27 mouse cellular contexts compared by ENCODE assay signal in genomic region chr10:110726431-110726830, GRCm38 (mm10).
"Had no signal": no experiment of that assay in that cellular context is flagged by ENCODE, and none has a peak within 500 bp of the region (broad histone marks: within the 10 kb centered on the region; RNA-seq: fewer than 3 reads in every experiment).

No protein-coding gene starts in this region.

- H3K4me3 ChIP-seq: embryonic facial prominence, embryonic 10.5 days; embryonic facial prominence, embryonic 12.5 days; embryonic facial prominence, embryonic 13.5 days; embryonic facial prominence, embryonic 15.5 days; erythroblast, embryonic 14.5 days; forebrain, embryonic 10.5 days; forebrain, embryonic 12.5 days; forebrain, embryonic 13.5 days; forebrain, embryonic 15.5 days; gastrocnemius, adult 2 months; heart, adult 2 months had no signal

- H3K9ac ChIP-seq: embryonic facial prominence, embryonic 12.5 days; embryonic facial prominence, embryonic 13.5 days; embryonic facial prominence, embryonic 15.5 days; forebrain, embryonic 12.5 days; forebrain, embryonic 13.5 days; forebrain, embryonic 15.5 days; forebrain, postnatal 0 days had no signal

- ATAC-seq: forebrain, embryonic 13.5 days; forebrain, embryonic 14.5 days; forebrain, embryonic 15.5 days; forebrain, embryonic 16.5 days; forebrain, postnatal 0 days had no signal

- H3K4me2 ChIP-seq: embryonic facial prominence, embryonic 12.5 days; embryonic facial prominence, embryonic 13.5 days; embryonic facial prominence, embryonic 15.5 days; forebrain, embryonic 12.5 days; forebrain, embryonic 13.5 days; forebrain, embryonic 15.5 days had no signal

- H3K4me1 ChIP-seq: embryonic facial prominence, embryonic 10.5 days; embryonic facial prominence, embryonic 12.5 days; embryonic facial prominence, embryonic 13.5 days; embryonic facial prominence, embryonic 15.5 days; forebrain, embryonic 10.5 days; forebrain, embryonic 12.5 days; forebrain, embryonic 13.5 days; forebrain, embryonic 15.5 days had no signal

- H3K27ac ChIP-seq: embryonic facial prominence, embryonic 10.5 days; embryonic facial prominence, embryonic 12.5 days; embryonic facial prominence, embryonic 13.5 days; embryonic facial prominence, embryonic 15.5 days; forebrain, embryonic 10.5 days; forebrain, embryonic 12.5 days; forebrain, embryonic 13.5 days; forebrain, embryonic 15.5 days; gastrocnemius, adult 2 months; heart, adult 2 months had no signal

- H3K9me3 ChIP-seq: embryonic facial prominence, embryonic 10.5 days; embryonic facial prominence, embryonic 12.5 days; embryonic facial prominence, embryonic 13.5 days; embryonic facial prominence, embryonic 15.5 days; forebrain, embryonic 10.5 days; forebrain, embryonic 12.5 days; forebrain, embryonic 13.5 days; forebrain, embryonic 15.5 days had no signal

- DNase-seq: cerebellum, adult 8-10 months; cerebellum, adult 9-10 months; cerebellum, adult 9-11 months; cerebellum, postnatal 10 days; cerebellum, postnatal 14 days; cerebellum, postnatal 25 days; cerebellum, postnatal 36 days; embryo, embryonic 11 days; forebrain, postnatal 0 days; gastrocnemius, adult 2 months; gastrocnemius, postnatal 10 days; gastrocnemius, postnatal 14 days; gastrocnemius, postnatal 25 days; gastrocnemius, postnatal 36 days; heart, adult 18-20 months; heart, adult 2 months had no signal

- H3K27me3 ChIP-seq: embryonic facial prominence, embryonic 12.5 days; embryonic facial prominence, embryonic 13.5 days; embryonic facial prominence, embryonic 15.5 days; forebrain, embryonic 12.5 days; forebrain, embryonic 13.5 days; forebrain, embryonic 15.5 days had no signal

- H3K36me3 ChIP-seq: embryonic facial prominence, embryonic 10.5 days; embryonic facial prominence, embryonic 12.5 days; embryonic facial prominence, embryonic 13.5 days; embryonic facial prominence, embryonic 15.5 days; forebrain, embryonic 10.5 days; forebrain, embryonic 12.5 days; forebrain, embryonic 15.5 days had no signal
